ENCODE assay signal across 20 mouse cellular contexts in genomic region chr9:21620229-21620628, GRCm38 (mm10).
"Had no signal": no experiment of that assay in that cellular context is flagged by ENCODE, and none has a peak within 500 bp of the region (broad histone marks: within the 10 kb centered on the region; RNA-seq: fewer than 3 reads in every experiment).

No protein-coding gene starts in this region.

- H3K4me3 ChIP-seq: liver, embryonic 12.5 days; liver, embryonic 15.5 days; midbrain, embryonic 10.5 days; midbrain, embryonic 12.5 days; myocyte; neural tube, embryonic 13.5 days; neural tube, embryonic 15.5 days had no signal

- H3K9ac ChIP-seq: liver, embryonic 12.5 days; liver, embryonic 15.5 days; lung, embryonic 14.5 days; midbrain, embryonic 12.5 days; neural tube, embryonic 13.5 days; neural tube, embryonic 15.5 days had no signal

- H3K9me3 ChIP-seq: liver, embryonic 12.5 days; liver, embryonic 15.5 days; midbrain, embryonic 10.5 days; midbrain, embryonic 12.5 days; neural tube, embryonic 13.5 days; neural tube, embryonic 15.5 days had no signal

- H3K27ac ChIP-seq: liver, embryonic 12.5 days; liver, embryonic 15.5 days; midbrain, embryonic 10.5 days; midbrain, embryonic 12.5 days; neural tube, embryonic 13.5 days; neural tube, embryonic 15.5 days had no signal

- H3K36me3 ChIP-seq: neural tube, embryonic 15.5 days had no signal

- H3K4me2 ChIP-seq: liver, embryonic 12.5 days; liver, embryonic 15.5 days; lung, embryonic 14.5 days; midbrain, embryonic 12.5 days; neural tube, embryonic 13.5 days; neural tube, embryonic 15.5 days had no signal

- H3K27me3 ChIP-seq: liver, embryonic 12.5 days; liver, embryonic 15.5 days; midbrain, embryonic 12.5 days; neural tube, embryonic 13.5 days; neural tube, embryonic 15.5 days had no signal

- DNase-seq: lung, adult 18-20 months; lung, embryonic 14.5 days; lung, postnatal 10 days; lung, postnatal 4 days; midbrain, embryonic 14.5 days; retina, postnatal 1 day; right cerebral cortex, adult 18-20 months; right cerebral cortex, postnatal 25 days; right cerebral cortex, postnatal 4 days; thymus, adult 2 months; thymus, postnatal 25 days; thymus, postnatal 4 days had no signal

- ATAC-seq: liver, embryonic 12.5 days; midbrain, embryonic 16.5 days had no signal
